Mouse (Mus musculus): Measurements from ENCODE around the gene Gm4131. TPM values are rescaled to one million over a fixed set of nuclear protein-coding genes. Genes with fewer than 3 reads are reported as not detected.

Gm4131 gene
- polyA plus RNA-seq, 1 experiment, result not detected

DNA sequence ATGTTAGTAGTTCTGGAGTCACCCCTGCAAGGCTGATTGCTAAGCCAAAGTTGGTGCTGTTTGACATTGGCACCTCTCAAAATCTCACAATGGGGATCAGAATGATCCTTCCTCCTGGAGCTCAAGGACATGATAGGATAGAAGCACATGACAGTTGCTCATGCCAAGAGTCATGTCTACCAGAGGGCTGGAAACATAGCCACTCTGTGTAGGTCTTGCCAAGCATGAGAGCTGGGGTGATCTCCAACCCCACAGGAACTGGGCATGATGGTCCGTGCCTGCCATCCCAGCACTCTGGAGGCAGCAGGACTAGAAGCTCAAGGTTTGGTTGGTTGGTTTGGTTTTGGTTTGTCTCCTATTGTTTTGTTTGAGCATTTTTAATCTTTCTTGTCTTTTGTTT lies 116.0 kb downstream of the Gm4131 start:
- Histone ChIP-seq H3K27me3 (ENCODE audit: control insufficient read depth, insufficient read depth, insufficient read length) (peaks cover 9% of the 10 kb centered on the region), H3K36me3 (ENCODE audit: control insufficient read depth, insufficient read depth) (no peaks in the 10 kb centered on the region), H3K4me3 (no peak overlapping the region), H3K79me2 (ENCODE audit: control insufficient read depth, insufficient read depth) (no peaks in the 10 kb centered on the region), H3ac (ENCODE audit: control insufficient read depth, insufficient read length) (no peak overlapping the region), H3K4me2 (ENCODE audit: low read depth) (no peak overlapping the region)
- no peak for TF ChIP-seq REST (IDR thresholded peaks at IDR 0.05; ENCODE audit: insufficient read depth, insufficient read length)
- no peak for TF ChIP-seq E2F4 (IDR thresholded peaks at IDR 0.05; ENCODE audit: insufficient read depth)

DNA sequence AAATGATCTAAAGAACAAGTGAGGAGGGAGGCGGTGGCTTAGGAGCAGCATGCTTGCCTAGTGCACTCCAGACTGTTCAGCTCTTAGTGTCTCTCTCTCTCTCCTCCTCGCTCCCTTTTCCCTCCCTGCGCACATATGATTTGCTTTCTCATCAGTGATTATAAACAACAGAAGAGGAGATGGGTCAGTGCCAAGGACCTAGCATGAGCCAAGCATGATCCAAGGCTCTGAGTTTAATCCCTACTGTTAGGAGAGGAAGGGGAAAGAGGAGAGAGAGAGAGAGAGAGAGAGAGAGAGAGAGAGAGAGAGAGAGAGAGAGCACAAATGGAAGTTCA lies 119.5 kb downstream of the Gm4131 start:
- Histone ChIP-seq H3K79me2 (ENCODE audit: control insufficient read depth, insufficient read depth) (no peaks in the 10 kb centered on the region), H3K36me3 (ENCODE audit: control insufficient read depth, insufficient read depth) (no peaks in the 10 kb centered on the region), H3ac (ENCODE audit: control insufficient read depth, insufficient read length) (no peak overlapping the region), H3K27me3 (ENCODE audit: control insufficient read depth, insufficient read depth, insufficient read length) (peaks cover 9% of the 10 kb centered on the region), H3K4me3 (no peak overlapping the region), H3K4me2 (ENCODE audit: low read depth) (no peak overlapping the region)
- TF ChIP-seq POLR2A (IDR thresholded peaks at IDR 0.05; ENCODE audit: insufficient read length, low read depth), result no peak
- no peak for TF ChIP-seq USF1 (IDR thresholded peaks at IDR 0.05; ENCODE audit: low read depth)
- TF ChIP-seq CEBPB (IDR thresholded peaks at IDR 0.05; ENCODE audit: insufficient read depth, poor library complexity, severe bottlenecking), result no peak

DNA sequence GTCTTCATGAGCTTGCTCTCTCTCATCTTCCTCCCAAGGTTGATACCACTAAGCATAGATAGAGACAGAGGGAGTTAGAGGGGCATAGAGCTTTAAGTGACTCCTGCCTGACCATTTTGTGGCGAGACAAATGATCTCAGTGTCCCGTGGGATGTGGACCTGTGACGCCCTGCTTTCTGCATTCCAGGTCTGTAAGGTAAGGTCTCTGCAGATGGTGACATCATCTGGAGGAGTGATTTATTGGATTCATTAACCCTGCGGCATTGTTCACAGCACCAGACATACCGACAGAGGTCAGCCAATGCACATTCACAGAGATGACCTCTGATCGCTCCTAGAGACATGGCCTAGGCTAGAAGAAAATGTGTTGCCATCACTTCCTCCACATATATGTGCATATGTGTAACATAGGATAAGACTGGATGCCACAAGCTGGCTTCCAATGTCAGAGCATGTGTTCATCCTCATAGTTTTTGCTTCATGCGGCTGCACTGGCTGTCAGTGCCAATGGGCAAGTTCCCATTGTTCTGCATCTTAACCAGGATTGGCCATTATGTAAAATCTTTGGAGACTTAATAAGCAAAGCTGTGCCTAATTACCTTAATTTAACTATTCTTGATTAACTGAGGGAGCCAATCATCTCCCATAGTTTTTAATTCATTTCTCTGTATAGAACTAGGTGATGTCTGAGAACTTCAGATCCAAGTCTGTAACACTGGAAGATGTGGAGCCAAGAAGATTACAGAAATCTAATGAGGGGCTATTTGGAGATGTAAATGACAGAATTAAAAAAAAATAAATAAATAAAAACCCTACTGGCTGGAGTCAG lies 120.1 kb downstream of the Gm4131 start:
- H3K27me3 ChIP-seq (ENCODE audit: control insufficient read depth, insufficient read depth, insufficient read length), result peaks cover 9% of the 10 kb centered on the region
- H3K4me2 ChIP-seq (ENCODE audit: low read depth), result no peak overlapping the region
- TF ChIP-seq USF1 (IDR thresholded peaks at IDR 0.05; ENCODE audit: low read depth) (no peak), CEBPB (IDR thresholded peaks at IDR 0.05; ENCODE audit: insufficient read depth, poor library complexity, severe bottlenecking) (no peak), E2F4 (IDR thresholded peaks at IDR 0.05; ENCODE audit: insufficient read depth) (no peak), MYOD1 (IDR thresholded peaks at IDR 0.05; ENCODE audit: control insufficient read depth in 1 of 3, insufficient read length in 2 of 3, low read depth in 2 of 3) (no peak), MYOG (IDR thresholded peaks at IDR 0.05; ENCODE audit: control insufficient read depth in 1 of 3, insufficient read depth in 1 of 3, insufficient read length in 2 of 3, low read depth in 2 of 3) (no peak), TCF12 (IDR thresholded peaks at IDR 0.05; ENCODE audit: insufficient read depth, poor library complexity, severe bottlenecking) (no peak), POLR2AphosphoS2 (IDR thresholded peaks at IDR 0.05; ENCODE audit: insufficient read length, low read depth) (no peak), REST (IDR thresholded peaks at IDR 0.05; ENCODE audit: insufficient read depth, insufficient read length) (no peak), POLR2A (IDR thresholded peaks at IDR 0.05; ENCODE audit: insufficient read length, low read depth) (no peak), SRF (IDR thresholded peaks at IDR 0.05; ENCODE audit: control insufficient read depth, insufficient read length, low read depth) (no peak), MAX (IDR thresholded peaks at IDR 0.05; ENCODE audit: low read depth) (no peak), TCF3 (IDR thresholded peaks at IDR 0.05; ENCODE audit: insufficient read length, low read depth) (no peak)
- H3K36me3 ChIP-seq (ENCODE audit: control insufficient read depth, insufficient read depth), result no peaks in the 10 kb centered on the region
- H3K4me3 ChIP-seq, result no peak overlapping the region
- no peaks in the 10 kb centered on the region for H3K79me2 ChIP-seq (ENCODE audit: control insufficient read depth, insufficient read depth)
- no peak overlapping the region for H3ac ChIP-seq (ENCODE audit: control insufficient read depth, insufficient read length)

DNA sequence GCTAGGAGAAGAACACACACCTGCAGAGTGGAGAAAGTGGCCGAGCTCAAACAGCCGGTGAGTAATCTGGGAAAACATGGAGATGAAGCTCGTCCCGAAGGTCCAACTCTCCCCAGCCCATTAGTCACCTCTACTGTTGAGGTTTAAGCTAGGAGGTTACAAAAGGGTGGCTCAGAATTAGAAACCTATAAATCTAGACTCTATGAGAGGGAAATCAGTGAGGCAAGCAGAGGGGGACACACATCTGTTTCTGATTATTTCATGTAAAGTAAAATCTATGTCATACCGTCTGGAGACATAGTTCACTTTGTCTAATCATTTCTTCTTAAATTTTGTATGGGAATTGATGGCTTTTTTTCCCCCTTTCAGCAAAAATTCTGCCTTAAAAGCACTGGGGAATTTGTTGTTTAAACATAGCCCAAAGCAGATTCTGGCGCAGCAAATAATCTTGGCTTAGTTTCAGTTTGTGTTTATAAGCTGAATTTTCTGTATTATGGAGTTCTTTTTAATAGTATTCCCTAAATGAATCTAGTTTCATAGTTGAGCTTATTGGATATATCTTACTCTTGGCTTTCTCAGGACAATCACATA lies 122.8 kb downstream of the Gm4131 start:
- Histone ChIP-seq H3K4me3 (no peak overlapping the region), H3ac (ENCODE audit: control insufficient read depth, insufficient read length) (no peak overlapping the region), H3K79me2 (ENCODE audit: control insufficient read depth, insufficient read depth) (no peaks in the 10 kb centered on the region), H3K27me3 (ENCODE audit: control insufficient read depth, insufficient read depth, insufficient read length) (no peaks in the 10 kb centered on the region), H3K36me3 (ENCODE audit: control insufficient read depth, insufficient read depth) (no peaks in the 10 kb centered on the region), H3K4me2 (ENCODE audit: low read depth) (peak overlapping the region; percentile 46)
- TF ChIP-seq MYOG (IDR thresholded peaks at IDR 0.05; ENCODE audit: control insufficient read depth in 1 of 3, insufficient read depth in 1 of 3, insufficient read length in 2 of 3, low read depth in 2 of 3) (no peak), POLR2A (IDR thresholded peaks at IDR 0.05; ENCODE audit: insufficient read length, low read depth) (no peak), USF1 (IDR thresholded peaks at IDR 0.05; ENCODE audit: low read depth) (no peak), MAX (IDR thresholded peaks at IDR 0.05; ENCODE audit: low read depth) (no peak), TCF12 (IDR thresholded peaks at IDR 0.05; ENCODE audit: insufficient read depth, poor library complexity, severe bottlenecking) (no peak), SRF (IDR thresholded peaks at IDR 0.05; ENCODE audit: control insufficient read depth, insufficient read length, low read depth) (no peak)

DNA sequence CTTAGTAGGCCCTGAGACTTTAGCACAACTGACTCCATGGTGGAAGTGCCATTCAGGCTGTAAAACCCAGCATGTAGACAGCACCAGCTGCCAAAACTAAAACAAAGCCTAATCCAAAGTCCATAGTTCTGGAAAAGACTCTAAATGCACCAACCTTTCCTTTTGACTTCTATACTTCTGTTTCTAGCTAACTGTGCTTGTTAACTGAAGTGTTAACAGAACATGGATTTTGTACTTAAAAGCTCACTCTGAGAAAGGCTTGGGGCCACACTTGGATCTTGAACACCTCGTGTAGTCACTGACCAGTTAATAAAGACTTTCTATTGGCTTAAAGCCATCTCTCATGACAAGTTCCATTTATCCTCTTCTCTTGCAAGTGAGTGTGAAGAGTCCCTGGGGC lies 123.8 kb downstream of the Gm4131 start:
- Histone ChIP-seq H3K4me3 (no peak overlapping the region), H3ac (ENCODE audit: control insufficient read depth, insufficient read length) (no peak overlapping the region), H3K79me2 (ENCODE audit: control insufficient read depth, insufficient read depth) (no peaks in the 10 kb centered on the region), H3K36me3 (ENCODE audit: control insufficient read depth, insufficient read depth) (no peaks in the 10 kb centered on the region), H3K27me3 (ENCODE audit: control insufficient read depth, insufficient read depth, insufficient read length) (no peaks in the 10 kb centered on the region), H3K4me2 (ENCODE audit: low read depth) (no peak overlapping the region)
- no peak for TF ChIP-seq CEBPB (IDR thresholded peaks at IDR 0.05; ENCODE audit: insufficient read depth, poor library complexity, severe bottlenecking)
- TF ChIP-seq TCF12 (IDR thresholded peaks at IDR 0.05; ENCODE audit: insufficient read depth, poor library complexity, severe bottlenecking), result no peak
- TF ChIP-seq MYOD1 (IDR thresholded peaks at IDR 0.05; ENCODE audit: control insufficient read depth in 1 of 3, insufficient read length in 2 of 3, low read depth in 2 of 3), result no peak

All from myocyte (in vitro differentiated cells).